Mouse (Mus musculus) liver, embryonic 14.5 days (tissue): Measurements from ENCODE around the gene Acvrl1.

Experiments
- CTCF ChIP-seq: IDR thresholded peaks from 2 replicates; pipeline ENCODE4 v1.5.1; 2016; ENCODE audit warnings: antibody characterized with exemption, low read depth, control low read depth
- EP300 ChIP-seq: IDR thresholded peaks from 2 replicates; pipeline ENCODE4 v1.6.1; 2016; ENCODE audit warnings: antibody characterized with exemption, low read depth

DNA sequence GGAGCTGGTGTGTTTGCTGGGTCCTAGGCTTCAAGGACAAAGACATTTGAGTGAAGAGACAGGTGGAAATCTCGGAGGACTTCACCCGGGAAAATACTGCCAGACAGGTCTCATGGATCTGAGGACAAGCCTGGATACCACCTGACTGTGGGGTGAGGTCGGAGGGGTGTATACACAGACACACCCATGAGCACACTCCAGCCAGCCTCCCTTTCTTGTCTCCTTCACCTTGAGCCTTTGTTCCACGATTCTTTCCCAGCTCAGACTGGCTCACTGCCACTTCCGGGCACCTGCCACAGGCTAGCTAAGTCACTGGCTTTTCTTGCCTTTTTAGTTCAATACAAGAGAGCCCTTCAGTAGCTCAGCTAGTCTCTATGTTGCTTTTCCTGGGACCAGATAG lies 36.0 kb downstream of the Acvrl1 start:
- TF ChIP-seq CTCF (no peak), EP300 (no peak)
